Mouse (Mus musculus) hindbrain, embryonic 12.5 days (tissue): ENCODE results near the gene Mrto4. TPM values are rescaled to one million over a fixed set of nuclear protein-coding genes. Genes with fewer than 3 reads are reported as not detected.
A peak's percentile ranks its signal among the peaks of the same experiment; 100 is the strongest.

Experiments
- ATAC-seq: fragments of 200-750 bp; cut with Nextera tagmentation; 2 replicates; pipeline ENCODE4 v1.8.0; 2017; ENCODE audit warnings: moderate TSS enrichment; ENCODE audit not compliant: low FRiP score
- H3K27ac ChIP-seq: fragments of 300-500 bp; sonication (generic); 2 replicates; pipeline ENCODE4 v1.5.1; 2016; ENCODE audit warnings: mild to moderate bottlenecking
- H3K27me3 ChIP-seq: fragments of 300-500 bp; sonication (generic); 2 replicates; pipeline ENCODE4 v1.6.1; 2016; ENCODE audit warnings: mild to moderate bottlenecking
- H3K36me3 ChIP-seq: fragments of 300-500 bp; sonication (generic); 2 replicates; pipeline ENCODE4 v1.6.1; 2016; ENCODE audit warnings: mild to moderate bottlenecking
- H3K4me1 ChIP-seq: fragments of 300-500 bp; sonication (generic); 2 replicates; pipeline ENCODE4 v1.6.1; 2016
- H3K4me2 ChIP-seq: fragments of 300-500 bp; sonication (generic); replicated peaks from 2 replicates; pipeline ENCODE4 v1.6.1; 2016; ENCODE audit warnings: mild to moderate bottlenecking
- H3K4me3 ChIP-seq: fragments of 300-500 bp; sonication (generic); 2 replicates; pipeline ENCODE4 v1.5.1; 2016; ENCODE audit warnings: mild to moderate bottlenecking
- H3K9ac ChIP-seq: fragments of 300-500 bp; sonication (generic); 2 replicates; pipeline ENCODE4 v1.6.1; 2016; ENCODE audit warnings: mild to moderate bottlenecking, moderate library complexity
- H3K9me3 ChIP-seq: fragments of 300-500 bp; sonication (generic); replicated peaks from 2 replicates; pipeline ENCODE4 v1.6.1; 2016; ENCODE audit warnings: mild to moderate bottlenecking
- WGBS: fragments of 180-500 bp; shearing (Covaris S2); methylation state at CpG from one replicate; pipeline ENCODE4 v1.1.7; 2016; 5-methylcytosine and 5-hydroxymethylcytosine counted together
- polyA plus RNA-seq: library from polyadenylated mRNA; unstranded; fragments of >200 nt; fragmentation: Nextera tagmentation; extraction: Ambion mirVana; gene quantifications from 2 replicates; pipeline ENCODE4 v1.2.1, GENCODE M21; 2016

The Mrto4 gene
- polyA plus RNA-seq, 1 experiment from 2014 or later: 91.4 TPM

GRCm38 (mm10) chr4:139335507-139335906 is 16.9 kb downstream of the Mrto4 start:
- H3K9me3 ChIP-seq: no peaks in the 10 kb centered on the region
- 68% methylated on average over 7 of the region's 7 CpGs for WGBS
- no peaks in the 10 kb centered on the region for H3K4me1 ChIP-seq
- H3K36me3 ChIP-seq: no peaks in the 10 kb centered on the region
- ATAC-seq: no peak
- H3K4me3 ChIP-seq: no peak overlapping the region
- peaks cover 27% of the 10 kb centered on the region for H3K27me3 ChIP-seq
- H3K27ac ChIP-seq: no peak overlapping the region
- no peak overlapping the region for H3K9ac ChIP-seq
- no peak overlapping the region for H3K4me2 ChIP-seq

- Histone ChIP-seq H3K4me3 (no peak overlapping the region), H3K9me3 (no peaks in the 10 kb centered on the region), H3K4me1 (no peaks in the 10 kb centered on the region), H3K9ac (no peak overlapping the region), H3K4me2 (no peak overlapping the region), H3K27ac (no peak overlapping the region), H3K27me3 (peaks cover 27% of the 10 kb centered on the region), H3K36me3 (no peaks in the 10 kb centered on the region)
- ATAC-seq: no peak
- WGBS: 71% methylated on average over 7 of the region's 9 CpGs
These were observed 17.6 kb downstream of the Mrto4 start for GRCm38 (mm10) chr4:139334631-139335295.

GRCm38 (mm10) chr4:139330605-139331004 is 21.8 kb downstream of the Mrto4 start:
- Histone ChIP-seq H3K27me3 (peaks cover 8% of the 10 kb centered on the region; the same call in 1 of the 2 replicates), H3K4me3 (no peak overlapping the region), H3K27ac (no peak overlapping the region), H3K4me2 (peak overlapping the region; percentile 30; the same call in 1 of the 2 replicates), H3K9me3 (no peaks in the 10 kb centered on the region), H3K36me3 (no peaks in the 10 kb centered on the region), H3K4me1 (no peaks in the 10 kb centered on the region), H3K9ac (no peak overlapping the region)
- ATAC-seq: no peak
- 10% methylated on average over 10 of the region's 10 CpGs for WGBS

- no peak overlapping the region for H3K4me3 ChIP-seq
- no peak for ATAC-seq
- 92% methylated on average over 4 of the region's 4 CpGs for WGBS
- no peaks in the 10 kb centered on the region for H3K27me3 ChIP-seq
- no peak overlapping the region for H3K4me2 ChIP-seq
- peaks cover 34% of the 10 kb centered on the region for H3K36me3 ChIP-seq
- no peak overlapping the region for H3K9ac ChIP-seq
- H3K9me3 ChIP-seq: no peaks in the 10 kb centered on the region
- H3K4me1 ChIP-seq: no peaks in the 10 kb centered on the region
- no peak overlapping the region for H3K27ac ChIP-seq
These were observed 32.6 kb downstream of the Mrto4 start for GRCm38 (mm10) chr4:139319740-139320139.

GRCm38 (mm10) chr4:139318449-139318848 is 33.9 kb downstream of the Mrto4 start:
- ATAC-seq: no peak

GRCm38 (mm10) chr4:139312632-139313031 is 39.7 kb downstream of the Mrto4 start:
- Histone ChIP-seq H3K36me3 (peaks cover 25% of the 10 kb centered on the region), H3K27me3 (peaks cover 4% of the 10 kb centered on the region; the same call in 1 of the 2 replicates), H3K4me1 (peaks cover 21% of the 10 kb centered on the region), H3K9ac (no peak overlapping the region), H3K27ac (no peak overlapping the region), H3K4me2 (no peak overlapping the region), H3K4me3 (no peak overlapping the region), H3K9me3 (no peaks in the 10 kb centered on the region)
- no peak for ATAC-seq
- 59% methylated on average over 4 of the region's 4 CpGs for WGBS

More at GRCm38 (mm10) chr4:139318449-139318848, 33.9 kb downstream of the Mrto4 start:
- Histone ChIP-seq H3K9ac (no peak overlapping the region), H3K4me2 (no peak overlapping the region), H3K27ac (no peak overlapping the region), H3K36me3 (peaks cover 41% of the 10 kb centered on the region), H3K4me1 (no peaks in the 10 kb centered on the region), H3K4me3 (no peak overlapping the region), H3K27me3 (no peaks in the 10 kb centered on the region), H3K9me3 (no peaks in the 10 kb centered on the region)
- 92% methylated on average over 11 of the region's 11 CpGs for WGBS

GRCm38 (mm10) chr4:139311707-139312106 is 40.7 kb downstream of the Mrto4 start:
- H3K27ac ChIP-seq: no peak overlapping the region
- peak overlapping the region; percentile 85 for H3K9ac ChIP-seq
- H3K27me3 ChIP-seq: peaks cover 4% of the 10 kb centered on the region; the same call in 1 of the 2 replicates
- peak overlapping the region; percentile 83 for H3K4me3 ChIP-seq
- WGBS: 25% methylated on average over 14 of the region's 14 CpGs
- H3K9me3 ChIP-seq: no peaks in the 10 kb centered on the region
- peaks cover 24% of the 10 kb centered on the region for H3K36me3 ChIP-seq
- no peak for ATAC-seq
- peaks cover 21% of the 10 kb centered on the region for H3K4me1 ChIP-seq
- H3K4me2 ChIP-seq: peak overlapping the region; percentile 73

- Histone ChIP-seq H3K27ac (peak overlapping the region; percentile 70), H3K27me3 (peaks cover 4% of the 10 kb centered on the region; the same call in 1 of the 2 replicates), H3K4me3 (peak overlapping the region; percentile 83), H3K36me3 (peaks cover 27% of the 10 kb centered on the region), H3K9me3 (no peaks in the 10 kb centered on the region), H3K4me2 (peak overlapping the region; percentile 73), H3K4me1 (peaks cover 21% of the 10 kb centered on the region), H3K9ac (peak overlapping the region; percentile 85)
- peak; percentile 14 for ATAC-seq
- under 1% methylated on average over 52 of the region's 53 CpGs for WGBS
These were observed 41.3 kb downstream of the Mrto4 start for GRCm38 (mm10) chr4:139310899-139311701.

GRCm38 (mm10) chr4:139310171-139310898 is 42.0 kb downstream of the Mrto4 start, which contains the start of the genes Pqlc2 and Akr7a5:
Pqlc2 (minus strand) TSS chr4:139310708.
Akr7a5 (plus strand) TSS chr4:139310744.
- peak within 1 kb of the TSS; percentile 70 for H3K27ac ChIP-seq
- WGBS: under 1% methylated on average over 63 of the region's 63 CpGs
- H3K27me3 ChIP-seq: peaks cover 4% of the 10 kb centered on the region; the same call in 1 of the 2 replicates
- H3K9ac ChIP-seq: peak within 1 kb of the TSS; percentile 85
- H3K4me2 ChIP-seq: peak within 1 kb of the TSS; percentile 73
- peaks cover 21% of the 10 kb centered on the region for H3K4me1 ChIP-seq
- peak; percentile 89 for ATAC-seq
- peak within 1 kb of the TSS; percentile 83 for H3K4me3 ChIP-seq
- peaks cover 23% of the 10 kb centered on the region for H3K36me3 ChIP-seq
- H3K9me3 ChIP-seq: no peaks in the 10 kb centered on the region

- Histone ChIP-seq H3K9me3 (no peaks in the 10 kb centered on the region), H3K4me2 (peak overlapping the region; percentile 73), H3K27me3 (peaks cover 4% of the 10 kb centered on the region; the same call in 1 of the 2 replicates), H3K4me1 (peaks cover 21% of the 10 kb centered on the region), H3K27ac (no peak overlapping the region), H3K4me3 (peak overlapping the region; percentile 83), H3K36me3 (peaks cover 16% of the 10 kb centered on the region), H3K9ac (peak overlapping the region; percentile 85)
- 14% methylated on average over 6 of the region's 6 CpGs for WGBS
- no peak for ATAC-seq
These were observed 42.7 kb downstream of the Mrto4 start for GRCm38 (mm10) chr4:139309651-139310050.

- Histone ChIP-seq H3K4me2 (no peak overlapping the region), H3K36me3 (peaks cover 9% of the 10 kb centered on the region; the same call in 1 of the 2 replicates), H3K9ac (no peak overlapping the region), H3K27ac (no peak overlapping the region), H3K9me3 (no peaks in the 10 kb centered on the region), H3K27me3 (peaks cover 4% of the 10 kb centered on the region; the same call in 1 of the 2 replicates), H3K4me1 (peaks cover 21% of the 10 kb centered on the region), H3K4me3 (no peak overlapping the region)
- no peak for ATAC-seq
- WGBS: 72% methylated on average over 5 of the region's 5 CpGs
These were observed 44.5 kb downstream of the Mrto4 start for GRCm38 (mm10) chr4:139307916-139308315.

- no peak for ATAC-seq
- Histone ChIP-seq H3K4me1 (peaks cover 7% of the 10 kb centered on the region), H3K9ac (no peak overlapping the region), H3K36me3 (peaks cover 25% of the 10 kb centered on the region; the same call in 1 of the 2 replicates), H3K27ac (no peak overlapping the region), H3K9me3 (no peaks in the 10 kb centered on the region), H3K4me2 (no peak overlapping the region), H3K4me3 (no peak overlapping the region), H3K27me3 (0 out of 2 replicates have a peak, but pooled peaks cover 4% of the 10 kb centered on the region)
- 90% methylated on average over 3 of the region's 3 CpGs for WGBS
These were observed 46.9 kb downstream of the Mrto4 start for GRCm38 (mm10) chr4:139305521-139305920.
